Mouse (Mus musculus): ENCODE data around the gene Arid5a.
A peak's percentile ranks its signal among the peaks of the same experiment; 100 is the strongest.

Gene Arid5a

GRCm38 (mm10) chr1:36325900-36326321, 18.4 kb downstream of the Arid5a start:
- DNase-seq (ENCODE audit: low spot score in 2 of 2) = no peak

- no peak for DNase-seq (ENCODE audit: low spot score in 2 of 2)
Measured at GRCm38 (mm10) chr1:36326815-36327214, 19.3 kb downstream of the Arid5a start.

- no peak for DNase-seq (ENCODE audit: low spot score in 2 of 2)
Measured at GRCm38 (mm10) chr1:36331743-36332142, 24.2 kb downstream of the Arid5a start.

GRCm38 (mm10) chr1:36332955-36333887, 25.7 kb downstream of the Arid5a start:
- DNase-seq (ENCODE audit: low spot score in 2 of 2) = no peak

- no peak for DNase-seq (ENCODE audit: low spot score in 2 of 2)
Measured at GRCm38 (mm10) chr1:36342547-36342946, 35.0 kb downstream of the Arid5a start.

DNA sequence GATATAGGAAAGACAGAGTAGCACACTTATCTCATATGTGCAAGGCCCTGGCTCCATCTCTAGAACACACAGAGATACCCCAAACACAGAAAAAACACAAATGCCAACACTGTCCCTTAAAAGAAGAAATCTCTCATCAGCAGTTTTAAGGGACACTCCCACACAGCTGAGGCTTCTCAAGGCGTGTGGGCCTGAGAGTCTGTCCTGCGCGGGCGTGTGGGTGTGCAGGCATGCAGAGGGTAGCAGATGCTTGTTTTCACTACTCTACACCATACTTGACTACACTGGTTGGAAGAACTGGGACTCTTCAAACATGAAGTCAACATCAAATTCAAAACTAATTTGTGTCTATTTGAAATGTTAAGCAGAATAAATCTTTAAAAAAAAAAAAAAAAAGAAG, 44.8 kb downstream of the Arid5a start:
- no peak for DNase-seq (ENCODE audit: low spot score in 2 of 2)

DNA sequence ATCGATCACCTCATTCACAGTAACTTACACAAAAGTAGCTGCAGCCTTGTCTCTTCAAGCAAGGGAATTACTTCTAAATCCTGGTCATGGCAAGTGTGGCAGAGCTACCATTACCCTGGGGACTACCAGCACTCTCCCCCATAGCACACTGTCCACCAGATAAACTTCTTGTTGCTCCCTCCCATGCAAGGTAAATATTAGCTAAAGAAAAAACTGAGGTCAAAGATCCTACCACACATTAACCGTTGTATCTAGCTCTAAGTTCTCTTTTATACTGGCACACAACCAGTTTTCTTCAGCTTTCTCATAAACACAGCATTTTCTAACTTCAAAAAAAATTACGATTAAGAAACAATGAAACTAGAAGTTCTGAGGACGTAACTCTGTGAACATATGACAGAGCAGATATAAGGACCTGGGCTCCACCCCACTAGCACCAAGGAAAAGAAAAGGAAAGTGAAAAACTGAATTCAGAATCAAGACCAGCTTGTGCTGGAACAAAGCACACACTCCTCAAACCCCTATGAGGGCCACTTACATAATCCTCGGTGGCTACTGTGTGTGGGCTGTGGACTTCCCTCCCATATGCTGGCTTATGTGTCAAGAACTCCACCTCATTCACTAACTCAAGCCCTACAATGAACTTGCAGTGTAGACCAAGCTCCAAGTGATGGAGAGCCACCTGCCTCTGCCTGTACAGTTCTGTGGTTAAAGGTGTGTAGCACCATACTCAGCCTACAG, 49.6 kb downstream of the Arid5a start:
- no peak for DNase-seq (ENCODE audit: low spot score in 2 of 2)

DNA sequence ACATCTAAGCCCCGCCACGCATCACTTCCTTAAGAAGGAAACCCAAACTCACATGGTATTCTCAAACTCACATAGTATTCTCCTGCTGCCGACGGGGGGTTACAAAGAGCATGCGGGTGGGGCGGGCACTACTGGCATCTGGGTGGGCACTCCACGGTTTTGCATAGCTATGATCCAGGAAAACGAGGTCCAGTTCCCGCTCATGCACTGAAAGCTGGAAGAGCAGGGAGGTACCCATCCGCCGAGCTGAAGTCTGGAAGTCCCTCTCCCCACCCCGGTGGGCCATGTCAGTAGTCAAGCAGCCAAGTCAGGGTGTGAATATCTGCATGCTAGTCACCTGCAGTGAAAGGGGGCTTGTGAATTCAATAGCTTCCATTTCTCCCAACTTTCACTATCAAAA, 60.2 kb downstream of the Arid5a start:
- no peak for DNase-seq (ENCODE audit: low spot score in 2 of 2)

DNA sequence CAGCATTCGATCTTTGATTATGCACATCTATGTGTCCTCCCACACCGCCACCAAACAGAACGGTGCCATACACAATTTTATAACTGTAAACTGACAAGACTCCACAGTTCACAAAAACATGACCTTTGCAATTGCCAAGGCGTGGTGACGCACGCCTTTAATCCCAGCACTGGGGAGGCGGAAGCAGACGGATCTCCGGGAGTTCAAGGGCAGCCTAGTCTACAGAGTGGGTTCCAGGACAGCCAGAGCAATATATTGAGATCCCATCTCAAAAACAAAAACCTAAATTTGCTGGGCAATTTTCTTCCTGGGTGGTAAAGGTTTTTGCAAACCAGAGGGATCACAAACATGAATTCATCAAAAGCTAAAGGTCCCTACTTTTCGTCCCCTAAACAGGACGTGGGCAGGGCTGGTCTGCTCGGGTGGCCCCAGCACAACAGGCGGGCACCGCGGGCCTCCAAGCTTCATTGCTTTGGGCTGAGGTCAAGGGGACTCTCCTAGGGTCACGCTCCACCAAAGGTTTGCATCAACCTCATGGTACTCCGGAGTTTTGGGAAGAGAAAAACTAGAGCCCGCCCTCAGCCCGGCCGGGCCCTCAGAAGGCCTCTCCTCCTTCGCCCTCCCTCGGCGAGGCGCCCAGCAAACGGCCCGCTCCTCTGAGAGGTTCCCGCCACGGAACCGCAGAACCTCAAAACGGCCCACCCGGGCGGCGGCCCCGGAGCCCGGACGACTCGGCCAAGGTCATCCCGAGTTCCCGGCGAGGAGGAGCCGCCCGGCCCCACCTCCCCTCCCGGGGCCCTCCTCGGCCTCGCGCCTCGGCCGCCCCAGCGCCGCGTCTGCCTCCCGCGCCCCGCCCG, 60.8 kb downstream of the Arid5a start:
- DNase-seq (ENCODE audit: low spot score in 2 of 2) = peak in 1 of 2 experiments; percentile 69

DNA sequence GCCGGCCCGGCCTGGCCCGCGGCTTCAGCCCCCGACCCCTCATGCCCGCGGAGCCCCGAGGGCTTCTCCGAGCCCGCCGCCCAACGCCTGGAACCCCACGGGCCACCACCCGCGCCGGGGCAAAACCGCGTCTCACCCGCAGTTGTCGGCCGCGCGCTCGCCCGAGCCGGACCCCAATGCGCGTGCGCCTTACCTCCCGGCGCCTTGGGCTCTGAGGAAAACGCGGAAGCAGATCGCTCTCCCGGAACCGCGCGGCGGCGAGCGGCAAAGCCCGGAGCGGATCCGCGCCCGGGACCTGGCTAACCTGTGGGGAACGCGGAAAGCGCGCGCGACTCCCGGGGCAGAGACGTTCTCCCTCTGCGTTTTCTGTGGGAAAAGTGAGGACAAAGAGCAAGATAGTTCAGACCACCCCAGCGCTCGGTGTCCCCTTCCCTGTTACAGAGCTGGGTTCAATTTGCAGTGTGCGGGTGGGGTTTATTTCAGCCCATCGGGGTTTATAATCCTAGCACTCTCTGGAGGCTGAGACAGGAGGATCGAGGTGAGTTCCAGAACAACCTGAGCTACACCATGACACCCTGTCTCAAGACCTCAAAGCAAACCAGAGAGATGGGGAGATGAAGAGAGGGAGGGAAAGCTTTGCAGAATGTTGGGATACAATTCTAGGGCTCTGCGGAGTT, 61.6 kb downstream of the Arid5a start, which contains the start of gene Kansl3:
TSS of gene Kansl3 (minus strand) at position 213 of the 677 bp plus-strand sequence.
- DNase-seq (ENCODE audit: low spot score in 2 of 2) = peak; percentile 87 to 90

DNA sequence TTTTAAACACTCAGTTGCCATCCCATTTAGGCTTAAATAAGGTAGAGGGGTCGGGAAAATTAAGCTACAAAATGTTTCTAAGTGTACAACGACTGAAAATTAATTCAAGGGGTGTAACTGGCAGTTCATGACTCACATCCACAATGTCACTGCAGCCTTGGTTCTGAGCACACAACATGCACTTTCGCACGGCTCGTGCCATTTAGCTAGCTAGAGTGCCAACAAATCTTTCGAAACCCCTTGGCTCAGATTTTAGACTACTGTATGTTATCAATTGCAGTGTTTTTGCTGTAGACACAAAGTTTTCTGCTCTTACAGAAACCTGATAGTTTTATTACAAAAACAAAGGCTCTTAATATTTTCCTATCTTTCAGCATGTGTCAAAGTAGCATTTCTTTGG, 63.4 kb downstream of the Arid5a start:
- no peak for DNase-seq (ENCODE audit: low spot score in 2 of 2)

- no peak for DNase-seq (ENCODE audit: low spot score in 2 of 2)
Measured at GRCm38 (mm10) chr1:36371934-36372845, 64.7 kb downstream of the Arid5a start, which contains the start of gene Fer1l5. Gene Fer1l5, plus strand, starts transcription at chr1:36372291.
